Mouse (Mus musculus): Measurements from ENCODE around the gene Sec22b. TPM values are rescaled to one million over a fixed set of nuclear protein-coding genes. Genes with fewer than 3 reads are reported as not detected.

The Sec22b gene
- polyA plus RNA-seq, 1 experiment, result 31.1 TPM

DNA sequence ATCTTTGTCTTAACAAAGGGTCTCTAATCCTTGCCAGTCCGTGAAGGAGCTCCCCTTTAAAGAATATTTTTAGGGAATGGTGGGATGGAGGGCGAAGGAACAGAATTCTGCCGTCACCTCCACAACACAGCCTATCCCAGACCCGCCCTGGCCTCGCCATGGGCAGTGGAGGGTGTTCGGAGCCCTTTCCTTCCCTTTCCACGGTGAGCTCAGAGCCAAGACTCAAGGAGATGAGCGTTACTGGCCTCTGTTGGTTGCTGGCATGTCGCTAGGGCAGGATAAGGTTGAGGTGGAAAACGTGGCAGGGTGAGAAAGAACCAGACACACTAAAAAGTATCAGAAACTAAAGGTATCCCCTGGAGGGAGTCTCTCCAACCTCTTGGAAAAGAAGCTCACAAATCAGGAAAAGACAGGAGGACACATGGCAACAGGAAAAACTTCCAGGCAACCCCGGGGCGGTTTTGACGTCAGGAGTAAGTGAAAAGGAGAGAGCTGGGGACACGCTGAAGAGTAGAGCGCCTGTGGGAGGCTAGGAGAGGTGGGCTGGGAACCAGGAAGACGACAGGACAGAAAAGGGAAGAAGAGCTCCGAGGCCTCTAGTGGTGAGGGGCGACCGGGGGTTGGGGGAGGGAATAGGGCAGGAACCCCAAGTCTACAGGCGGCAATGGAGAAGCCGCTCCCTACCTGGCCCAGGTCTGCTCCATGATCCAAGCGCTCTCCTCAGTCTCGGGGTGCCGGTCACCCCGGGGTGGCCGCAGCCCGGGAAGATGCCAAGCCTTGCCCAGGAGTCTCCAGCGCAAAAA is 33.6 kb upstream of the Sec22b start:
- no peaks in the 10 kb centered on the region; the same call in 1 of the 2 replicates for H3K4me1 ChIP-seq (ENCODE audit: control insufficient read depth, insufficient read depth, low read length)
- H3K36me3 ChIP-seq (ENCODE audit: control insufficient read depth, insufficient read depth, low read length), result no peaks in the 10 kb centered on the region
- TF ChIP-seq CTCF (conservative IDR thresholded peaks at IDR 0.05; ENCODE audit: insufficient read depth, insufficient read length, low read depth, low read length) (0 out of 2 replicates have a peak, but pooled peaks have one; percentile 14), POLR2A (IDR thresholded peaks at IDR 0.05; ENCODE audit: low read depth, low read length) (no peak)
- peak overlapping the region; percentile 56 for H3K4me3 ChIP-seq (ENCODE audit: insufficient read depth, low read depth, low read length)
- WGBS, result 4% methylated on average over 28 of the region's 28 CpGs
- no peak overlapping the region for H3K27ac ChIP-seq (ENCODE audit: insufficient read depth, low read depth, low read length)
- peak; percentile 19 for DNase-seq
- H3K27me3 ChIP-seq (replicated peaks; ENCODE audit: control insufficient read depth, insufficient read depth, low read length), result no peaks in the 10 kb centered on the region

DNA sequence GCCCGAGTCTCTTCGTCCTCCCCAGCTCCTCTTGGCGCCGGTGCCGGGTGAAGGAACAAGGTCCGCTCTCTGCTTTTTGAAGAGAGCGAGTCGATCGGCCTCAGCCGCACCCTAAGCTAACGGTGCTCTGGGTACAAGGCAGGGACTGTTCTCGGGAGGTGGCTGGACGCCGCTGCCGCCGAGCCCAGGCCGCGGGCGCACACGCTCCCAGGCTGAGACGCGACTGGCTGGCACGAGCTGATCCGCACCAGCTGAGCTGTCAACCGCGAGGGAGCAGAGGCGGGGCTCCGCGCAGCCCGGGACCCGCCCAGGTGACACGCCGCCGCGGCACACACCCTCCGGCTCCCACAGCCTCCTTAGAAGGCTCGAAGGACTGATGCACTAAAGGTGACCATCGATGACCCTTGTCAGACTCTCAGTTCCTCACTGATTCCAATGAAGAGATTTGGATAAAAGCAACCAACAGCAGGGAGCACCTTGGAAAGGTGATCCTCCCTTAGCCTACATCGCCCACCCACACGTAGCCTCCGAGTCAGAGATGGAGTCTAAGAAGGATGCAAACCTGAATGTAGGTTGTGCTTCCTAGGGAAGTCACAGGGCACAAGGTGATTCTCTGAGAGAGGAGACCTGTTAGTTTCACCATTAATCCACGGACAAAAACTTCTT is 32.8 kb upstream of the Sec22b start:
- H3K4me3 ChIP-seq (ENCODE audit: insufficient read depth, low read depth, low read length), result peak overlapping the region; percentile 56
- DNase-seq, result peak; percentile 81
- no peak overlapping the region for H3K27ac ChIP-seq (ENCODE audit: insufficient read depth, low read depth, low read length)
- H3K4me1 ChIP-seq (ENCODE audit: control insufficient read depth, insufficient read depth, low read length), result no peaks in the 10 kb centered on the region; the same call in 1 of the 2 replicates
- 4% methylated on average over 42 of the region's 42 CpGs for WGBS
- TF ChIP-seq POLR2A (IDR thresholded peaks at IDR 0.05; ENCODE audit: low read depth, low read length) (no peak), CTCF (conservative IDR thresholded peaks at IDR 0.05; ENCODE audit: insufficient read depth, insufficient read length, low read depth, low read length) (no peak)
- H3K36me3 ChIP-seq (ENCODE audit: control insufficient read depth, insufficient read depth, low read length), result no peaks in the 10 kb centered on the region
- H3K27me3 ChIP-seq (replicated peaks; ENCODE audit: control insufficient read depth, insufficient read depth, low read length), result no peaks in the 10 kb centered on the region

DNA sequence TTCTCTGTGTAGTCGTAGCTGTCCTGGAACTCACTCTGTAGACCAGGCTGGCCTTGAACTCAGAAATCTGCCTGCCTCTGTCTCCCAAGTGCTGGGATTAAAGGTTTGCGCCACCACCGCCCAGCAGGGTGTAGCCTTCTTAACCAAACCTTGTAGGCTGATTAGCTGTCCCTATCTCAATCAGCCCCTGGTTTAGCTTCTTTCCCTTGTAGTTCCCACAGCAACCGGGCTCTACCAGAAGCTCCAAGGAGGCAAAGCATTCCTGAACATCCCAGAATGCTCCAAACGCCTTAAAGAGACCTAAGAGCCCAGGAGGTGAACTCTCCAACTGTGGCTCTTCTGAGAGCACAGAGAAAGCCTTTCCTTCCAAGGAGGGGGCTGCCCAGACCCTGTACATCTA is 32.3 kb upstream of the Sec22b start:
- no peaks in the 10 kb centered on the region for H3K36me3 ChIP-seq (ENCODE audit: control insufficient read depth, insufficient read depth, low read length)
- WGBS, result 73% methylated on average over 5 of the region's 5 CpGs
- H3K4me1 ChIP-seq (ENCODE audit: control insufficient read depth, insufficient read depth, low read length), result no peaks in the 10 kb centered on the region; the same call in 1 of the 2 replicates
- TF ChIP-seq POLR2A (IDR thresholded peaks at IDR 0.05; ENCODE audit: low read depth, low read length) (no peak), CTCF (conservative IDR thresholded peaks at IDR 0.05; ENCODE audit: insufficient read depth, insufficient read length, low read depth, low read length) (no peak)
- H3K27ac ChIP-seq (ENCODE audit: insufficient read depth, low read depth, low read length), result no peak overlapping the region
- no peaks in the 10 kb centered on the region for H3K27me3 ChIP-seq (replicated peaks; ENCODE audit: control insufficient read depth, insufficient read depth, low read length)
- DNase-seq, result no peak
- H3K4me3 ChIP-seq (ENCODE audit: insufficient read depth, low read depth, low read length), result no peak overlapping the region

DNA sequence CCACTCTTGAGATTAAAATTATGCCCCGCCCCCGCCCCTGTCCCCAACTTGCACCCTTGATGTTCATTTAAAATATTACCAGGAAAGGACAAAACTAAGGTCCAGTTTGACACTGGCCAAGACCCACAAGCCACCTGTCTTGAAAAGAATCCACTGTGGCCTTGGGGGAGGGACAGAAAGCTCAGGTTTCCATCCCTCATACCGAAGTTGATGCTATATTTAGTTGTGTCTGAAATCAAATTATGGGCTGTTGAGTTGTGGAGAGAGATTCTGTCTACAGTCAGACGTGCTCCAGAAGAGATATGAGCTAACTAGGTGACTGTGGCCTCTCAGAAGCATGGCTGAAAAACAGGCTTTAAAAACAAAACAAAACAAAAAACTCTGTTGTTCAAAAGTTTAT is 31.3 kb upstream of the Sec22b start:
- Histone ChIP-seq H3K4me3 (ENCODE audit: insufficient read depth, low read depth, low read length) (no peak overlapping the region), H3K27me3 (replicated peaks; ENCODE audit: control insufficient read depth, insufficient read depth, low read length) (no peaks in the 10 kb centered on the region), H3K27ac (ENCODE audit: insufficient read depth, low read depth, low read length) (no peak overlapping the region), H3K4me1 (ENCODE audit: control insufficient read depth, insufficient read depth, low read length) (no peaks in the 10 kb centered on the region; the same call in 1 of the 2 replicates), H3K36me3 (ENCODE audit: control insufficient read depth, insufficient read depth, low read length) (no peaks in the 10 kb centered on the region)
- WGBS, result 67% methylated on average over 4 of the region's 4 CpGs
- TF ChIP-seq POLR2A (IDR thresholded peaks at IDR 0.05; ENCODE audit: low read depth, low read length), result no peak
- TF ChIP-seq CTCF (conservative IDR thresholded peaks at IDR 0.05; ENCODE audit: insufficient read depth, insufficient read length, low read depth, low read length), result no peak
- no peak for DNase-seq

DNA sequence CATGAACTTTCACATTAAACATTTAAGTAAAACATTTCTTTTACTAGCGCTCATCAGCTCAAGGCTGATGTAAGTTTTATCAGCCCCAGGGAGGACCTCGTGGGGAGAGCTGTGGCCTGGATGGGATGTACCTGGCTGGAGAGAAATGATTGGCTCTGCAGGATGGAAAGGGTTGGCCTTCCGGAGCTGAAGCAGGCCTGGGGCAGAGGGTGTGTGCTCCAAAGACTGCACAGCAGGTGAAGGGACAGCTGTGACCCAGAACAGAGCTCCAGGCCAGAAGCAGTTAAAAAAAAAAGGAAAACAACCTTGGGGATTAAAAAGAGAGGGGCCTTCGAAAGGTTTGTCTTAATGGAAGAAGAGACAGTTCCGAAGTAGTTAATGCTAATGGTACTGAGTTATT is 26.2 kb upstream of the Sec22b start:
- Histone ChIP-seq H3K4me3 (ENCODE audit: insufficient read depth, low read depth, low read length) (no peak overlapping the region), H3K4me1 (ENCODE audit: control insufficient read depth, insufficient read depth, low read length) (no peaks in the 10 kb centered on the region), H3K27me3 (replicated peaks; ENCODE audit: control insufficient read depth, insufficient read depth, low read length) (no peaks in the 10 kb centered on the region), H3K36me3 (ENCODE audit: control insufficient read depth, insufficient read depth, low read length) (no peaks in the 10 kb centered on the region), H3K27ac (ENCODE audit: insufficient read depth, low read depth, low read length) (no peak overlapping the region)
- 67% methylated on average over 5 of the region's 5 CpGs for WGBS
- DNase-seq, result no peak
- TF ChIP-seq POLR2A (IDR thresholded peaks at IDR 0.05; ENCODE audit: low read depth, low read length), result no peak
- no peak for TF ChIP-seq CTCF (conservative IDR thresholded peaks at IDR 0.05; ENCODE audit: insufficient read depth, insufficient read length, low read depth, low read length)

DNA sequence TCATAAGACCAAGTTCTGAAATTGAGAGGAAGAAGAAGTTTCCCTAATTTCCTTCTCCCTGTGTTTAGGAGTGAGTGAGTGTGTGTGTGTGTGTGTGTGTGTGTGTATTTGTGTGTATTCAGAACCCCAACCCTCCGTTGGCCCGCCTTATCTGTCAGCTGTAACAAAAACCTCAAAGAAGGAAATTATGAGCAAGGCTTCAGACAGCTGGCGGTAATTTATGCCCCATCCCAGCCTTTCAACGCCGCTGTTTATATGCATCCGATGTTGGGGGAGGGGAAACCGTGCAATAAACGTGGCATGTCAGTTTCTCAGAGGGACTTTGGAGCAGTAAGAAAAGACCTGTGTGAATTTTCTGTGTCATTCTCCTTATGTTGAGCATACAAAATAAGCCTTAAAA is 24.7 kb upstream of the Sec22b start:
- Histone ChIP-seq H3K4me1 (ENCODE audit: control insufficient read depth, insufficient read depth, low read length) (no peaks in the 10 kb centered on the region), H3K36me3 (ENCODE audit: control insufficient read depth, insufficient read depth, low read length) (no peaks in the 10 kb centered on the region), H3K27ac (ENCODE audit: insufficient read depth, low read depth, low read length) (no peak overlapping the region), H3K4me3 (ENCODE audit: insufficient read depth, low read depth, low read length) (no peak overlapping the region), H3K27me3 (replicated peaks; ENCODE audit: control insufficient read depth, insufficient read depth, low read length) (no peaks in the 10 kb centered on the region)
- 37% methylated on average over 8 of the region's 8 CpGs for WGBS
- no peak for TF ChIP-seq CTCF (conservative IDR thresholded peaks at IDR 0.05; ENCODE audit: insufficient read depth, insufficient read length, low read depth, low read length)
- TF ChIP-seq POLR2A (IDR thresholded peaks at IDR 0.05; ENCODE audit: low read depth, low read length), result no peak
- no peak for DNase-seq

DNA sequence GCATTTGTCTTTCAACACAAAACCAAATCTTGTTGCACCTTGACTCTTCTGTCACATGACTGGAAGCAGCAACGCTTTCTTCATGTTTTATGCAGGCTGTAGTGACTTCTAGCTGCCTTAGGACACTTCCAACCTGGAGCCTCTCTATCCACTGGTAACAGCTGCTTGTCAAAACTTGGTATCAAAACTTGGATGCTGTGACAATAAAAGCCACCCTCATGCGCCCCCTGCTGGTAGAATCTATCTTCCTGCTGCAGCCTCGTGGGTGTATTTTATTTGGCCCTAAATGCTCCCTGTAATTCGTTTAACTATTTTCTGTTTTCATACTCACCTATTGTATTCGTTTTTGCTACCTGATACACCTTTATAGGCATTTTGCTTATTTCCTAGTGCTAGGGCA is 21.8 kb upstream of the Sec22b start:
- DNase-seq, result peak; percentile 83
- 6% methylated on average over 5 of the region's 5 CpGs for WGBS

More for the DNA sequence above, 21.8 kb upstream of the Sec22b start:
- H3K4me1 ChIP-seq (ENCODE audit: control insufficient read depth, insufficient read depth, low read length), result no peaks in the 10 kb centered on the region
- H3K27ac ChIP-seq (ENCODE audit: insufficient read depth, low read depth, low read length), result no peak overlapping the region
- no peak overlapping the region for H3K4me3 ChIP-seq (ENCODE audit: insufficient read depth, low read depth, low read length)
- H3K27me3 ChIP-seq (replicated peaks; ENCODE audit: control insufficient read depth, insufficient read depth, low read length), result no peaks in the 10 kb centered on the region
- TF ChIP-seq POLR2A (IDR thresholded peaks at IDR 0.05; ENCODE audit: low read depth, low read length) (no peak), CTCF (conservative IDR thresholded peaks at IDR 0.05; ENCODE audit: insufficient read depth, insufficient read length, low read depth, low read length) (peak; percentile 78)
- no peaks in the 10 kb centered on the region for H3K36me3 ChIP-seq (ENCODE audit: control insufficient read depth, insufficient read depth, low read length)

Data from kidney, adult 2 months (tissue).